Mouse (Mus musculus): ENCODE results near the gene Nfat5.

Nfat5 gene

DNA sequence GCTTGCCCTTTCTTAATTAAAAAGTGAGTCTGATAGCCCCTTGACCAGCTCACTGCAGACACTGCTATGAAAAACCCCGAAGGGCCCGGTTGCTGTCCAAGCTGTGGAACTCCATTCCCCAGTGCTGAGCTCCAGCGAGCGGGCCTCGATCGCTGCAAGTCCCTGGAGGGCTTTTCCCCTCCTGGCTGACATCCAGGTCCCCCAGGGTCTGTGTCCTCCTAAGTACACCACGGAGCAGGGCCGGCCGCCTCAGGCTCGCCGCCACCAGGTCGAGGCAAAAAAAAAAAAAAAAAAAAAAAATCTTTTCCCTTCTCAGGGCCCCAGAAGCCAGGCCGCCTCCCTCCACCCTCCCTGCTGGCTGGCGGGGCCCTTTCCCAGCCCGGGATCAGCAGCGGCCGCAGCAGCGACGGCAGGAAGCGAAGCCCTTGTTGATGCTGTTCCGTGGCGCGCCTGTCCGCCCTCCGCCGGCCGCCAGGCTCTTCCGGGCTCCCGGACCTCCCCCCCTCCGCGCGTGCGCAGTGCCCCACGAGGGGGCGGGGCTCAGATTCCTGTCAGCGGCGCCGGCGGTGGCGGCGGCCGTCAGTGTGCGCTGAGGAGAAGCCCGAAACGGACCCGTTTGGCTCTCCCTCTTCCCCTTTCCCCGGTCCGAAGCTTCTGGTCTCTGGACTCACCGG lies at the start of gene Nfat5:
Gene Nfat5 (plus strand): TSS at position 543 of the 674 bp plus-strand sequence.
- DNase-seq (ENCODE audit: low spot score), result peak; percentile 93

DNA sequence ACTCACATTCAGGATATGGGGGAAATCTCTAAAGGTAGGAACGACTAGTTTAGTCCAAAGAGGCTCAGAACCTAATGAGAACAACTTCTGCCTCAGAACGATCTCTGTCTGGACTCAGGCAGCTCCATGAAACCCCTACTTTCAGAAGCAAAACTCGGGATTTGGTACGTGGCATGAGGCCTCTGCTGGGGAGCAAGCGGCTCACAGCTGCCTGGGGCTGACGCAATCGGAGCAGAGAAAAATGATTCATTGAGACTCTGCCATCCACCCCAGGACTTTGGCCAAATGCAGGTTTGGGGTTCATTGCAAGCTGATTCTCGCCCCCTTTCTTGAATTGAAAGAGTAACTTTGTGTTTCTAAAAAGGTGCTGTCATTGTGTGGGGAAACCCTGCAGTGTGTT lies 49.1 kb upstream of the Nfat5 start:
- DNase-seq (ENCODE audit: low spot score), result peak; percentile 47

DNA sequence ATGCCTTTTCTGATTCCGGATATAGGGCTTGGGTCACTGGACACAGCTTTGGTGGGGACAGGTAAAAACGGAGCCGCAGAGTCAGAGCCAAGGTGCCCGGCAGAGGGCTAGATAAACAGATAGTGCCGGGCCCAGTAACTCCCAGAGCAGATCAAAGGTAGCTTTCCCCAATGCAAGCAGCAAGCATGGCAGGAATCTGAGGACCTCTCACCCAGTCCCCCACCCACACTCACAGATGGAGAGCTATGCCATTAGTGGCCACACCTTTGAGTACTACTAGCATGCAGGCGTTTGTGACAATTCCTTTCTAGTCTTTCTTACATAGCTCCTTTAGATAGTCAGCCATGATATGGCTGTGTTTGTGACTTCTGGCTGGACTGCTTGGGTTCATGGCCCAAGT lies 44.8 kb upstream of the Nfat5 start:
- DNase-seq (ENCODE audit: low spot score), result peak; percentile 65

DNA sequence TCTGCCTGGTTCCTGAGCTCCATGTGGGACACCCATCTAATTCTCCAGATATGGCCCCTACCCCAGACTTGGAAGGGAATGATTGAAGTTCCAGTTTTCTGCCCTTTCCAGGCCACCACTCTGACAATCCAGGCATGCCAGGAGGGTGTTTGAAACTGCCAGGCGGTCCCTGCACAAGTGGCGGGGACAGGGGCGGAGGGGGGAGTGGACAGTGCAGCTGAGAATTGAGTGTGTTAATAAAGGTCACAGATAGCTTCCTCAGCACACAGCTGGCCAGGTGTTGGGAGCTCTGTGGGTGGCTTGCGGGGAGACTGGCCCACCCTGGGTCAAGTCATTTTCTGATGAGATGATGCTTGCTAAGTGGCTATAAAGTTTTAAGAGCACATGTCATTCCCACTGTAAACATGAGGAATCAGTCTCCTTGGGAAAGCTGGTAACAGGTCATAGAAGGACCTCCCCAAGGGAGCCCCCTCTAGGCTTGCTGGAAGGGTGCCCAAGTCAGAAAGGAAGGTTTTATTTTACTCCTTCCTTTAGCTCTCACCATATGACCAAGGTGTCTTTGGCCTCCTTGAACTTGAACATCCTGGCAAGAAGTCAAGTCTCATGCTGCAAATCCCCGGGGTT lies 41.7 kb upstream of the Nfat5 start:
- no peak for DNase-seq (ENCODE audit: low spot score)

DNA sequence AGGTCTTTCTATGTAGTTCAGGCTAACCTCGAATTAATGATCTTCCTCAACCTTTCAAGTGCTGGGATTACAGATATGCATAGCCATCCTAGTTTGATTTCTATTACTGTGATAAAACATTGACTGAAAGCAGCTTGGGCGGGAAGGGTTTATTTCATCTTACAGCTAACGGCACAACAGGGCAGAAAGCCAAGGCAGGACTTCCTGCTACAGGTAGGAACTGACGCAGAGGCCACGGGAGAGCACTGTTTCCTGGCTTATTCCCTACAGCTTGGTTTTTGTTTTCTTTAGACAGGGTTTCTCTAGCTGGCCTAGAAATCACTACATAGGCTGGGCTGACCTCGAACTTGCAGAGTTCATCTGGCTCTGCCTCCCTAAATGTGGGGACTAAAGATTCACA lies 40.1 kb upstream of the Nfat5 start:
- DNase-seq (ENCODE audit: low spot score), result peak; percentile 47

DNA sequence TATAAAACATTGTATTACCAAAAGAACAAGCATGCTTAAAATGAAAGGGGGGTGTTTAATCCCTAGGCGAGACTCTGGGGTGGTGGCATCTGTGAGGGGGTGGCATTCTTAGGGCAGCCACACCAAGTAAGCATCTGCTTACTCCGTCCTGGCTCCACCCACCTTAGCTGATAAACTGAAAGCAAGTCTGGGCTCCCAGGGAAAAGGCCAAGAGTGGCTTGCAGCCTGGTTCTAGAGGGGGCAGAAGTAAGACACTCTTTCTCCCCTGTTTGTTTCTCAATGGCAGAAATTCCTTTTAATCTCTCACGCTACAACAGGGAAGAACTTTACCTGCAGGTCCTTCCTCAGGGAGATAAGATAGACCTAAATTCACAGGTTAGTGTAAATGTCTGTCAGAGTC lies 38.9 kb upstream of the Nfat5 start:
- peak; percentile 51 for DNase-seq (ENCODE audit: low spot score)

DNA sequence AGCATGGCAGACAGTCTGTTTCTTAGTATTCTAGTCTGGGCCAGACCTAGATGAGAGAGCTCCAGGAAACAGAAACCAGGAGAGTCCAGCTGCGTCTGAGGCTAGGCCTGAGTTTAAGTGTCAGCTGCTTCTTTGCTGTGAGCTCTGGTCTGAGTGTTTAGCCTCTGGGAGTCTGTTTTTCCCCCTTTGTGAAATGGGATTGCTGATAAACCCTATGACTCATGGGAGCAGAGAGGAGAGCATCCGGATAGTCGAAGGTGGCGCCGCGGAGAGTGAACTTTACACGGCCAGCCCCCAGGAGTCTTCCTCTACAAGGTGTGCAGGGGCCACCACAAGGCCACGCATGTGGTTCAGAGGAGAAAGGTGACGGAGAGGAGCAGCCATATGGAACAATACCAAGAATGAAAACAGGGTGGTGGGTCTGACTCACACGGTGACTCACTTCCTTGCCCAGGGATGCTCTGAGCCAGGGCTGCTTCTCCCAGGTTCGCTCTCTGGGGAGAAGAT lies 38.3 kb upstream of the Nfat5 start:
- DNase-seq (ENCODE audit: low spot score), result peak; percentile 65

DNA sequence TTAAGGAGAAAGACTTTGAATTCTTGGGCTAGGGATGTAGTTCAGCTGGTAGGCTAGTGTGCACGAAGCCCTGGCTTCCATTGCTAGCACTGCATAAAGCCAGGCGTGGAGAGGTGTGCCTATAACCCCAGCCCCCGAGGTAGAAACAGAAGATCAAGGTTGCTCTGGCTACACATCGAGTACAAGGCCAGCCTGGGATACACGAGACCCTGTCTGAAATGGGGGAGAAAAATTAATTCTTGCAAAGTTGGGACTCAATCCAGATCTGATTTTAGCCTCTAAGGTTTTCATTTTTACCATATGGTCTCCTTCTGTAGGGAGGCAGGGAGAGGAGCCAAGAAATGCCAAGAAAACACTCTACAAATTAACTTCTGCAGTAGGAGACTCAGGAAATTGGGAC lies 36.0 kb upstream of the Nfat5 start:
- no peak for DNase-seq (ENCODE audit: low spot score)

DNA sequence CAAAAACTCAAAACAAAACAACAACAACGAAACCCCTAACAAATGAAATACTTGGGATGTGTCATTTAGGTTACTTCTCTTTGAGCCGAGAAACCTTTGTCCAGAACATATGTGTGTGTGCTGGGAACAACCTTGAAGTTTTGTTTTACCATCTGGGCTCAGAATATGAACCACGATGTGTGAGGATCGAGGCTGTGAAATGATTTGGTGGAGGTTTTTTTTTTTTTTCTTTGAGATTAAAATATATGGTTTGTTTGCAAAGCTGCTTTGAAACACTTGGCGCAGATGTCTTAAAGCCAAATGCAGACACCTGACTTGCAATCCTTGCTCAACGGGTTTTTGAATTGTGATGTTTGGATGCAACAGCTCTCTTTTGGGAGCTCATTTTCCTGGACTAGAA lies 33.1 kb upstream of the Nfat5 start:
- DNase-seq (ENCODE audit: low spot score), result no peak

DNA sequence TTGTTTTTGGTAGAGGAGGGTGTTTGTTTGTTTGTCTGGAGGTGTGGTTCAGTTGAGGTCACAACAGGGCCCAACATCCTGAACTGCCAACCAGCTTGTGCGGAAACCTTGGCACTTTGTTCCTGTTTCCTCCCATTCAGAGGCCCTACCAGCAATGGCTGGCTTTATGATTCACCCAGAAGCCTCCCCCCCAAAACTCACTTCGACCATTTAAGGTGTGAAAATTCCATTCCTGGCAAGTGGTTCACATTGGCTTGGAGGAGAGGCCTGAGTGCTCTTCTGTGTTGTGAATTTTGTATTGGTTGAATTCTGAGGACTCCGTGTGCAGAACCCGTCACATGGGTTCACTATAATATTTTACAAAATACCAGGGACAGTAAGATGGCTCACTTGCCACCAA lies 32.1 kb upstream of the Nfat5 start:
- no peak for DNase-seq (ENCODE audit: low spot score)

DNA sequence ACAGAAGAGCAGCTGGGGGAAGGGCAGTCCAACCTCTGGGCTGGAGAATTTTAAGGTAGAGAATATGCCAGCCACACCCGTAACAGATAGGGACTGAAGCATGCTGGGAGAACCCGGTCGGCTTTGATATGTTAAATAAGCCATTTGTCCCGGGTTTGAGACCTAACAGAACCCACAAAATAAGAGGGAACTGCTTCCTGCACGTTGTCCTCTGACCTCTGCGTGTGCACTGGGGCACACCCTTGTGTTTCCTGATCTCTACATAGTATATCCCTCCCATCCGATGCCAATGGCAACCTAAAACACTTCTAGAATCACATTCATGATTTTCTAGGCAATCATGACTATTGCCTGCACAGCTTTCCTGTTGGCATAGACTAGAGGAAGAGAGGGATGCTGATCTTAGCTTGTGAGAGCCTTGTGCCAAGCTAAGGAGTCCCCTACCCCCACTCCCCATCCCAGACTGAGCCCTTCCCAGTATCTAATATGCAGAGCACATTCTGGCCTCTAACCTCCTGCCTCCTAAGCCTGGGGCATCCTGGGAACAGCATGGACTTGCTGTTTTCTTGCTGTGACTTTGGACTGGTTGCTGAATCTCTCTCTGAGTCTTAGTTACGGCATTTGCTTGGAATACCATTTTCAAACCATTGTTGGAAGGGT lies 31.1 kb upstream of the Nfat5 start:
- no peak for DNase-seq (ENCODE audit: low spot score)

DNA sequence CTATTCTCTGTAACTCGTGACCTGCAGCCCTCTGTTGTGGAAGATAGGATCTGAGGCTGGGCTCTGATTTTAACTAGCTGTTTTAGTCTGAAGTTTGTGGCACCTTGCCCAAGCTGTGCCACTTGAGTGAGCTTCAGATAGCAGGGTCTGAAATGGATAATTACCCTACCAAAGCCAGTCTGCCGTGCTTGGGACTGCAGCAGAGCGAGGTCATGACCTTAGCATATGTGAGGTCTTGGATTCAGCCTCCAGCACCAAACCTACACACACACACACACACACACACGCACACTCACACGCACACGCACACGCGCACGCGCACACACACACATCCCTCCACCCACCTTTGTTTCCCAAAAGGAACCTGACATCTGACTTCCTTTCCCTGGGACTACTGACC lies 27.5 kb upstream of the Nfat5 start:
- DNase-seq (ENCODE audit: low spot score), result no peak

DNA sequence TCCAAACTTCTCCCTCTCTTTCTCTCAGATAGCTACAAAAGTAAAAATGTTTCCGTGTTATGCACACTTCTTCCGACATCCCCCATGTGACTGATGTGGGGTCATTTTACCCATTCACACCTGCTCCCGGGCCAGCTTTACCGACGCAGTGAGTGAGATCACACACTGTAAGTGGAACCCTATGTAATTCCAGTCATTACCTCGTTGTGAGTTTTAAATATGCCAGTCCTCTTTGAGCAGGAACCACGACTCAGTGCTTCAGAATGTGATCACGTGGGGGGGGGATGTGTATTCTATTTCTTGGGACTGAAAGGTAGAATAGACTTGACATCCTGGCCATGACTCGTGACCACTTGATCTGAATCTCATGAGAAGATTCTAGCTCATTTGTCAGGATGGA lies 24.8 kb upstream of the Nfat5 start:
- DNase-seq (ENCODE audit: low spot score), result no peak

DNA sequence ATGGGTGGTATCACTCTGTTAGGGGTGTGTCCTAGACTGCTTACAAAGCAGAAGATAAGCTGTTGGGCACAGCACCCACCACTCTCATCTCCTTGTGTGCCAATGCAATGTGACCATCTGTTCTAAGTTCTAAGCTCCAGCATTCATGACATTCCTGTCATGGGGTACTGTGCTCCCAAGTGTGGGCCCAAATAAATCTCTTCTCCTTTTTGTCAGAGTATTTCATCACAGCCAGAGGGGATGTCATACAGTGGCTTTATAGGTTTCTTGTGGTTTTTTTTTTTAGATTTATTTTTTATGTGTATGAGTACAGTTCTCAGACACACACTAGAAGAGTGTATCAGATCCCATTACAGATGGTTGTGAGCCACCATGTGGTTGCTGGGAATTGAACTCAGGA lies 24.1 kb upstream of the Nfat5 start:
- no peak for DNase-seq (ENCODE audit: low spot score)

DNA sequence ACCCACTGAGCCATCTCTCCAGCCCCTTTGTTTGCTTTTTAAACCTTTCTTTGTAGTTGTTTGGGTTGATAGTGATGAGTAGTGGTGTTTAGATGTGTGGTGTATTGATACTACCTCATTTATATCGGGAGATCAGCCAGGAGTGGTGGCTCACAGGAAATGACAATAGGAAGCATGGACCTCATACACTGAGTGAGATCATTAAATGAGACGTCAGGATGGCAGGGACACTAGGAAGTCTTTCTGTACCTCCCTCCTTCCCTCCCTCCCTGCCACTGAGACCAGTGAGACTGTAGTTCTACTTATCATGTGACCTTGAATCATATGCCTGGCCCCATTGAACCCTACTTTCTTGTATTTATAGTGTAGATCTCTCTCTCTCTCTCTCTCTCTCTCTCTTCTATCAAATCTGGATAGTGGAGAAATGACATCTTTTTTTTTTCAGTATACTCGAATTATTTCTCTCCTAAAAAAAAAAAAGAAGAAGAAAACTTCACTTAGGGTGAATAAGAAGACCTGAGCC lies 23.6 kb upstream of the Nfat5 start:
- no peak for DNase-seq (ENCODE audit: low spot score)

DNA sequence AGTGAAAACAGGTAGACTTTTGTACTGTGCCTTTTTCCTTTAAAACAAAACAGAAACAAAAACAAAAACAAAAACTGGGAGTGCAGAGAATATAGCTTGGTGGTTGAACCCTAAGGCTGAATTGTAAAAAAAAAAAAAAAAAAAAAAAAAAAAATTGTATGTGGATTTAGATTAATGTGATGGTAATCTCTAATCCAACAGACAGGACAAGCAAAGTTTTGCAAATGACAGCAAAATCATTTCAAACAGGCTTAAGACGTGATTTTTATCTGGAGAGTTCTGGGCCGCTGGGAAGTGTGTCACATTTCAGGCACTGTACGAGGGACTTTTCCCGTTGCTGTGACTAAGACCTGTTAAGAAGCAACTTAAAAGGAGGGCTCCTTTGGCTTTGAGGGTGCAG lies 23.0 kb upstream of the Nfat5 start:
- DNase-seq (ENCODE audit: low spot score), result no peak

DNA sequence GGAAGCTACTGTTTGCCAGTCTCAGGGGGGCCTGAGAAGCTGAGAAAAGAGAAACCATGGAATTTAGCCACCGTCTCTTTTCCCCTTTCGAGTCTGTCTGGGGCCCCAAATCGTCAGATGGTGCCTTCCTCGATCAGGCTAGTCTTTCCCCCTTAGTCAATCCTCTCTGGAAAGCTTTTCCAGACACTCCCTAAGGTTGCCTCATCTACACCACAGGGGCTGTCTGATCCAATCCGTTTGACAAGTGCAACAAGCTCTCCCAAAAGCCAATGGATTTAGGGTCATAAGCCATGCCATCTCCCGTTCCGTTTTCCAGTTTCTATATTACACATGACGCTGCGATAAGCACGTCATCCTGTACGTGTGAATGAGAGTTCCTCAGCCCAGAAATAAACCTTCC lies 22.5 kb upstream of the Nfat5 start:
- no peak for DNase-seq (ENCODE audit: low spot score)

DNA sequence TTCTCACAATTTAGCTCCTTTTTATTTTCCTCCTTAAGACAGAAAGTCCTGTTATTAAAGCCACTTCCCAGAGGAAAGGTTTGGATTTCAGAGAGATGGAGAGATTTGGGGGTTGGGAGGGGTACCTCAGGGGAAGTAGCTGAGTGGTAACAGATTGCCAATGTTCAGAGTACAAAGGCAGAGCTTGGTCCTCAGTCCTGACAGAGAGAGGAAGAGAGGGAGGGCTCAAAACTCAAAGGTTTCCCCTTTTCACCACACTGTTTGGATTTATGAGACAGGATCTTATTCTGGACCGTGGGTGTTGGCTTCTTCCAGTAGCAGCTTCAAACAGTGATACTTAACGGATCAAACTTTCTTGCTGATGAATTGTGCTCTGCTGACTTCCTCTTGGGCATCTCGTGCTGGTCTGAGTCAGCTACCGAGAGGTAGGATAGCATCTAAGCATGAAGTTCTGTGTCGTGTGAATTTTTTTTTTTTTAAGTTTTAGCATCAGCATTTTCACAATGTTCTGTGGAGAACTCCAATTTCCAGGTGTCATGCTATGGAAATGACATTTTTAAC lies 15.9 kb upstream of the Nfat5 start:
- no peak for DNase-seq (ENCODE audit: low spot score)

DNA sequence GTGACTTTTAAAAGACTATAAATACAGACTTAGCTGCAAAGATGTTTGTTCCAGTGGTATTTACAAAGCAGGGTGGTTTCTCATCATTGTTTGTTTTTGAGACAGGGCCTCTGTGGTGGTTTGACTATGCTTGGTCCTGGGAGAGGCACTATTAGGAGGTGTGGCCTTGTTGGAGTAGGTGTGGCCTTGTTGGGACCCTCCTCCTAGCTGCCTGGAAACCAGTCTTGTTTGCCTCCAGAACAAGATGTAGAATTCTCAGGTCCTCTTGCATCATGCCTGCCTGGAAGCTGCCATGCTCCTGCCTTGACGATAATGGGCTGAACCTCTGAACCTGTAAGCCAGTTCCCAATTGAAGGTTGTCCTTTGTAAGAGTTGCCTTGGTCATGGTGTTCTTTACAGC lies 14.7 kb upstream of the Nfat5 start:
- no peak for DNase-seq (ENCODE audit: low spot score)

DNA sequence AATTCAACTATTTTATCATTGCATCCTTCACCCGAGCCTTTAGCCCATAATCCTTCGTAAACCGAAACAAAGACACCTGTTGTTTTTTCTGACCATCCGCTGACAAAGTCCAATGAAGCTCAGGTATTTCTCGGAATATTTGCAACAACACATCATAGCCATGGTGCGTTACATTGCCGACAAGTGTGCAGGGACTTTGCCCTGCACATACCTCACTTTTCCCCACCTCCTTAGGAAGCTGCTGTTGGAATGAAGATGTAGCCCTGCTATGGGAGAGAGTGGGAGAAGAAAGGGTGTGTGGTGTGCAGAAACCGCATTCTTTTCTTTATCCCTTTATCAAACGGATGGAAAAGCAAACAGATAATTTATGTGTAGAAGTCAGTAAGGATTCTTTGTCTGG lies 6.6 kb upstream of the Nfat5 start:
- DNase-seq (ENCODE audit: low spot score), result no peak

DNA sequence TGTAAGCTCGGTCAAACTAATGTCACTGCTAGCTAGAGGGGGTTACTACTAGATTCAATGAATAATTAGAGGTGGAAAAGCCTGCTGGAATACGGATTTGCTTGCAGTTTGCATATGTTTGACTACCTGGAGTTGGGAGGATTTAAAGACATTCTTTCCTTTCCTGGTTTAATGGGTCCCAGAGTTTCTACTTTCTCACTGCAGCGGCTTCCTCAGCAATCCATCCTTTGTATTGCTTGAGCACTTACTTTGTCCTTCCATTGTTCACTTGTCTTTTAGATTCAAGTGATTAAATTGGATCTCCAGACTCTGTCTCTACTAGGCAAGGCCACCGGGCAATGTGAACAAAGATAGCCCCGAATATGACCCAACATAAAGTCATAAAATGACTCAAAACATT lies 5.7 kb upstream of the Nfat5 start:
- no peak for DNase-seq (ENCODE audit: low spot score)

DNA sequence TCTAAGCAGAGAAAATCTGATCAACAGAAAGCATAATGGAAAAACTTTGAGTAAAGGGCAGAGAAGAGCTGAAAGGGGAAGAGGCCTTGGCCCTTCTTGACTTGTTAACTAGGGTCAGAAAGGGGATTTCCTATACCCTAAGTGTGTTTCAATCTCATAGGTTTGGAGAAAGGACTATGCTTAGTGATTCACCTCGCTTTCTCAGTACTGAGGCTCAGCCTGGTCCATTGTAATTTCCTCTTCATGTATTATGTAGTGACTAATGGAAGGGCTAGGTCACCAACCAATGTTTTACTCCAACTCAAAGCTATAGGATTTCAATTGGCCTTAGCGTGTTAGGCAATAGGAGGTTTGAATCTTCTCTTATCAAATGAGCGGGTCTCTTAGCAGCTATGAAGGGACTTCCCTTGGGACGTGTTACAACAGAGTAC lies 2.1 kb upstream of the Nfat5 start:
- DNase-seq (ENCODE audit: low spot score), result no peak

All from urinary bladder, postnatal 14 days (tissue).